Mouse (Mus musculus) MEL (cell line): ENCODE results near the gene Pycr1. TPM values are rescaled to one million over a fixed set of nuclear protein-coding genes. Genes with fewer than 3 reads are reported as not detected.

Source experiments
- DNase-seq: peaks from one replicate; pipeline ENCODE4 v3.0.0; 2011; ENCODE audit warnings: low read depth, low spot score
- H3K27ac ChIP-seq: 2 replicates; pipeline ENCODE4 v1.5.1; 2012; ENCODE audit warnings: low read depth, mild to moderate bottlenecking, control low read depth, low read length, moderate library complexity; ENCODE audit not compliant: control insufficient read depth
- H3K27me3 ChIP-seq, 2 experiments: fragments of 150-350 bp in 1 of 2; sonication (generic) in 1 of 2; 2 replicates each; pipeline ENCODE4 v1.6.1; 2012; ENCODE audit warnings: low read length in 2 of 2, mild to moderate bottlenecking in 2 of 2, improper control_type of control experiment in 1 of 2, moderate library complexity in 1 of 2; ENCODE audit not compliant: insufficient read depth in 2 of 2, control insufficient read depth in 1 of 2
- H3K36me3 ChIP-seq, 2 experiments: 2 replicates each; pipeline ENCODE4 v1.6.1; 2012 to 2014; ENCODE audit warnings: low read length in 2 of 2, improper control_type of control experiment in 1 of 2, inconsistent platforms in 1 of 2, mild to moderate bottlenecking in 1 of 2; ENCODE audit not compliant: insufficient read depth in 2 of 2, control insufficient read depth in 1 of 2
- H3K4me1 ChIP-seq, 2 experiments: fragments of 150-350 bp in 1 of 2; sonication (generic) in 1 of 2; 2 replicates each; pipeline ENCODE4 v1.6.1; 2012; ENCODE audit warnings: low read length in 2 of 2, improper control_type of control experiment in 1 of 2, mild to moderate bottlenecking in 1 of 2; ENCODE audit not compliant: insufficient read depth in 2 of 2, control insufficient read depth in 1 of 2
- H3K4me3 ChIP-seq, 2 experiments: fragments of 150-350 bp in 1 of 2; sonication (generic) in 1 of 2; 2 replicates each; pipeline ENCODE4 v1.5.1; 2012; ENCODE audit warnings: low read depth in 2 of 2, low read length in 2 of 2, mild to moderate bottlenecking in 2 of 2, moderate library complexity in 2 of 2, control low read depth in 1 of 2, improper control_type of control experiment in 1 of 2; ENCODE audit not compliant: control insufficient read depth in 1 of 2, insufficient read depth in 1 of 2
- H3K79me2 ChIP-seq: 2 replicates; pipeline ENCODE4 v1.6.1; 2012; ENCODE audit warnings: mild to moderate bottlenecking, low read length, moderate library complexity; ENCODE audit not compliant: control insufficient read depth, poor library complexity, insufficient read depth
- H3K9ac ChIP-seq: 2 replicates; pipeline ENCODE4 v1.6.1; 2012; ENCODE audit warnings: low read depth, mild to moderate bottlenecking, control low read depth, low read length, moderate library complexity; ENCODE audit not compliant: control insufficient read depth, poor library complexity, severe bottlenecking
- H3K9me3 ChIP-seq: fragments of 150-350 bp; sonication (generic); replicated peaks from 2 replicates; pipeline ENCODE4 v1.6.1; 2012; ENCODE audit warnings: mild to moderate bottlenecking, low read length, improper control_type of control experiment, moderate library complexity; ENCODE audit not compliant: insufficient read depth
- CHD2 ChIP-seq: IDR thresholded peaks from 2 replicates; pipeline ENCODE4 v1.6.1; 2011; ENCODE audit warnings: low read length, improper control_type of control experiment
- CTCF ChIP-seq, 3 experiments: IDR thresholded peaks in 2 of 3; conservative IDR thresholded peaks in 1 of 3; 2 replicates each; pipeline ENCODE4 v1.5.1; 2011 to 2012; ENCODE audit warnings: low read length in 3 of 3, low read depth in 2 of 3, mild to moderate bottlenecking in 2 of 3, improper control_type of control experiment in 1 of 3, inconsistent platforms in 1 of 3, mixed read lengths in 1 of 3, moderate library complexity in 1 of 3; ENCODE audit not compliant: control insufficient read depth in 1 of 3, insufficient read depth in 1 of 3, poor library complexity in 1 of 3, severe bottlenecking in 1 of 3
- EP300 ChIP-seq, 2 experiments: IDR thresholded peaks; 2 replicates each; pipeline ENCODE4 v1.6.1; 2011; ENCODE audit warnings: improper control_type of control experiment in 2 of 2, low read length in 2 of 2, low read depth in 1 of 2, mild to moderate bottlenecking in 1 of 2
- GATA1 ChIP-seq: IDR thresholded peaks from 2 replicates; pipeline ENCODE4 v1.6.1; 2011; ENCODE audit warnings: low read depth, low read length, improper control_type of control experiment
- JUND ChIP-seq: IDR thresholded peaks from 2 replicates; pipeline ENCODE4 v1.6.1; 2011; ENCODE audit warnings: low read depth, mild to moderate bottlenecking, improper control_type of control experiment, low read length
- KAT2A ChIP-seq: conservative IDR thresholded peaks from 2 replicates; pipeline ENCODE4 v1.6.1; 2012; ENCODE audit warnings: low read depth, low read length, improper control_type of control experiment, inconsistent platforms
- MAFK ChIP-seq: IDR thresholded peaks from 2 replicates; pipeline ENCODE4 v1.6.1; 2011; ENCODE audit warnings: low read depth, mild to moderate bottlenecking, low read length, improper control_type of control experiment, borderline replicate concordance
- MYB ChIP-seq: IDR thresholded peaks from 2 replicates; pipeline ENCODE4 v1.6.1; 2011; ENCODE audit warnings: mild to moderate bottlenecking, low read depth, low read length, improper control_type of control experiment
- POLR2AphosphoS2 ChIP-seq: IDR thresholded peaks from 2 replicates; pipeline ENCODE4 v1.6.1; 2011; ENCODE audit warnings: low read length, improper control_type of control experiment
- TBP ChIP-seq: IDR thresholded peaks from 2 replicates; pipeline ENCODE4 v1.8.0; 2011; ENCODE audit warnings: low read depth, low read length, improper control_type of control experiment
- UBTF ChIP-seq: IDR thresholded peaks from 2 replicates; pipeline ENCODE4 v1.6.1; 2012; ENCODE audit warnings: low read depth, mild to moderate bottlenecking, inconsistent platforms, low read length, improper control_type of control experiment, moderate library complexity, borderline replicate concordance; ENCODE audit not compliant: insufficient read depth
- polyA plus RNA-seq, 2 experiments: library from polyadenylated mRNA; stranded (reverse) in 1 of 2; unstranded in 1 of 2; fragments of >175 nt in 1 of 2; fragments of >200 nt in 1 of 2; gene quantifications; 2 replicates each; pipeline versions ENCODE4 v1.2.1 to v1.2.4; 2012; ENCODE audit warnings: low replicate concordance in 2 of 2, low read depth in 1 of 2; ENCODE audit not compliant: insufficient read length in 2 of 2, insufficient read depth in 1 of 2, missing spikeins in 1 of 2
- total RNA-seq: library from RNA; depleted of rRNA; stranded (reverse); fragments of 300-350 nt; gene quantifications from 2 replicates; pipeline ENCODE4 v1.2.3, GENCODE M21; 2012

Gene Pycr1
- total and polyA plus RNA-seq, 3 experiments: 2.6 to 15.3 TPM; not detected in 1

- H3K9ac ChIP-seq: no peak overlapping the region
Observed at GRCm38 (mm10) chr11:120641869-120642268, 1.7 kb downstream of the Pycr1 start.

GRCm38 (mm10) chr11:120641255-120641654 lies 2.3 kb downstream of the Pycr1 start:
- H3K4me3 ChIP-seq: no peak overlapping the region
- no peak for DNase-seq
- TF ChIP-seq MAFK (no peak), KAT2A (no peak), UBTF (no peak)

More at GRCm38 (mm10) chr11:120641869-120642268, 1.7 kb downstream of the Pycr1 start:
- Histone ChIP-seq H3K27ac (no peak overlapping the region), H3K27me3 (no peaks in the 10 kb centered on the region), H3K79me2 (no peaks in the 10 kb centered on the region), H3K36me3 (peaks cover 0 to 8% of the 10 kb centered on the region in 2 experiments; a peak in 2 of 4 replicates), H3K4me3 (no peak overlapping the region), H3K9me3 (no peaks in the 10 kb centered on the region), H3K4me1 (peaks cover 7 to 15% of the 10 kb centered on the region in 2 experiments)
- no peak for DNase-seq
- TF ChIP-seq CHD2 (no peak), JUND (no peak), GATA1 (no peak), MYB (no peak), POLR2AphosphoS2 (no peak)

GRCm38 (mm10) chr11:120634810-120635209 lies 8.8 kb downstream of the Pycr1 start:
- Histone ChIP-seq H3K9ac (no peak overlapping the region), H3K4me1 (peaks cover 25 to 43% of the 10 kb centered on the region in 2 experiments)

More at GRCm38 (mm10) chr11:120641255-120641654, 2.3 kb downstream of the Pycr1 start:
- Histone ChIP-seq H3K9ac (no peak overlapping the region), H3K27ac (no peak overlapping the region), H3K36me3 (peaks cover 0 to 10% of the 10 kb centered on the region in 2 experiments; a peak in 2 of 4 replicates), H3K79me2 (no peaks in the 10 kb centered on the region), H3K27me3 (no peaks in the 10 kb centered on the region), H3K9me3 (no peaks in the 10 kb centered on the region), H3K4me1 (peaks cover 13 to 21% of the 10 kb centered on the region in 2 experiments)

More at GRCm38 (mm10) chr11:120634810-120635209, 8.8 kb downstream of the Pycr1 start:
- Histone ChIP-seq H3K36me3 (peaks cover 0 to 37% of the 10 kb centered on the region in 2 experiments; a peak in 2 of 4 replicates), H3K9me3 (no peaks in the 10 kb centered on the region), H3K79me2 (peaks cover 41% of the 10 kb centered on the region), H3K4me3 (no peak overlapping the region), H3K27me3 (no peaks in the 10 kb centered on the region), H3K27ac (no peak overlapping the region)
- TF ChIP-seq EP300 (IDR thresholded peaks at IDR 0.05; ENCODE audit: low read depth in 1 of 2, low read length in 2 of 2) (no peak), TBP (no peak), CTCF (IDR thresholded peaks at IDR 0.05 in 2 of 3, conservative IDR thresholded peaks at IDR 0.05 in 1 of 3; ENCODE audit: control insufficient read depth in 1 of 3, insufficient read depth in 1 of 3, low read depth in 2 of 3, low read length in 3 of 3, poor library complexity in 1 of 3, severe bottlenecking in 1 of 3) (no peak)
- peak; percentile 24 for DNase-seq
